Mouse (Mus musculus) thymus, adult 2 months (tissue): Measurements from ENCODE around the gene Mapk12. TPM values are rescaled to one million over a fixed set of nuclear protein-coding genes. Genes with fewer than 3 reads are reported as not detected.

Experiments
- DNase-seq: peaks from one replicate; pipeline ENCODE4 v3.0.0; 2021
- H3K27ac ChIP-seq: fragments of 200-500 bp; 2 replicates; pipeline ENCODE4 v1.5.1; 2012; ENCODE audit warnings: low read length, control low read depth; ENCODE audit not compliant: control insufficient read depth, insufficient read depth
- H3K27me3 ChIP-seq: fragments of 200-500 bp; 2 replicates; pipeline ENCODE4 v1.6.1; 2012; ENCODE audit warnings: mild to moderate bottlenecking, low read length, moderate library complexity, mixed read lengths; ENCODE audit not compliant: control insufficient read depth, insufficient read depth
- H3K36me3 ChIP-seq: fragments of 200-500 bp; 2 replicates; pipeline ENCODE4 v1.6.1; 2012; ENCODE audit warnings: mild to moderate bottlenecking, low read length, moderate library complexity; ENCODE audit not compliant: control insufficient read depth, insufficient read depth
- H3K4me1 ChIP-seq: fragments of 200-500 bp; replicated peaks from 2 replicates; pipeline ENCODE4 v1.6.1; 2012; ENCODE audit warnings: low read length; ENCODE audit not compliant: control insufficient read depth, insufficient read depth
- H3K4me3 ChIP-seq: fragments of 200-500 bp; 2 replicates; pipeline ENCODE4 v1.5.1; 2012; ENCODE audit warnings: mild to moderate bottlenecking, low read length, control low read depth, moderate library complexity; ENCODE audit not compliant: control insufficient read depth, insufficient read depth
- CTCF ChIP-seq: fragments of 200-500 bp; IDR thresholded peaks from 2 replicates; pipeline ENCODE4 v1.5.1; 2012; ENCODE audit warnings: mild to moderate bottlenecking, control low read depth, low read length, moderate library complexity, borderline replicate concordance; ENCODE audit not compliant: control insufficient read depth, poor library complexity, insufficient read depth; ENCODE audit errors: extremely low read depth
- POLR2A ChIP-seq: fragments of 200-500 bp; IDR thresholded peaks from 2 replicates; pipeline ENCODE4 v1.6.1; 2012; ENCODE audit warnings: mild to moderate bottlenecking, low read length, control low read depth, moderate library complexity; ENCODE audit not compliant: control insufficient read depth, poor library complexity, insufficient read depth; ENCODE audit errors: extremely low read depth
- WGBS: fragments of 180-500 bp; shearing (Covaris S2); methylation state at CpG from one replicate; pipeline ENCODE4 v1.1.7; 2018; 5-methylcytosine and 5-hydroxymethylcytosine counted together
- polyA plus RNA-seq: library from polyadenylated mRNA; depleted of rRNA; stranded (reverse); fragments of >200 nt; gene quantifications from 2 replicates; pipeline ENCODE4 v1.2.3, GENCODE M21; 2012; rRNA removed

The Mapk12 gene
- polyA plus RNA-seq, 1 experiment = 2.9 TPM

- Histone ChIP-seq H3K27me3 (no peaks in the 10 kb centered on the region), H3K36me3 (peaks cover 8% of the 10 kb centered on the region), H3K4me3 (peak overlapping the region; percentile 66), H3K4me1 (peaks cover 13% of the 10 kb centered on the region), H3K27ac (no peak overlapping the region)
- DNase-seq = peak; percentile 30
- TF ChIP-seq POLR2A (no peak), CTCF (no peak)
- WGBS = 4% methylated on average over 65 of the region's 68 CpGs
These were observed 51.1 kb downstream of the Mapk12 start for GRCm38 (mm10) chr15:89089248-89090051.

GRCm38 (mm10) chr15:89088607-89089247, 51.8 kb downstream of the Mapk12 start, which contains the start of gene Selenoo:
Gene Selenoo, plus strand, starts transcription at chr15:89089084.
- peaks cover 9% of the 10 kb centered on the region; the same call in 1 of the 2 replicates for H3K36me3 ChIP-seq
- WGBS = 2% methylated on average over 38 of the region's 38 CpGs
- peak within 1 kb of the TSS; percentile 66 for H3K4me3 ChIP-seq
- no peaks in the 10 kb centered on the region for H3K27me3 ChIP-seq
- peaks cover 13% of the 10 kb centered on the region for H3K4me1 ChIP-seq
- peak; percentile 73; the same call in 1 of the 2 replicates for TF ChIP-seq POLR2A
- no peak for TF ChIP-seq CTCF
- DNase-seq = peak; percentile 83
- no peak within 1 kb of the TSS for H3K27ac ChIP-seq

GRCm38 (mm10) chr15:89084826-89085225, 55.7 kb downstream of the Mapk12 start:
- no peak overlapping the region for H3K27ac ChIP-seq
- peaks cover 4% of the 10 kb centered on the region for H3K4me1 ChIP-seq
- no peak for DNase-seq
- 98% methylated on average over 2 of the region's 2 CpGs for WGBS
- no peak for TF ChIP-seq CTCF
- H3K27me3 ChIP-seq = no peaks in the 10 kb centered on the region
- H3K36me3 ChIP-seq = peaks cover 15% of the 10 kb centered on the region
- no peak overlapping the region for H3K4me3 ChIP-seq

- Histone ChIP-seq H3K27ac (no peak overlapping the region), H3K4me3 (no peak overlapping the region), H3K27me3 (no peaks in the 10 kb centered on the region), H3K4me1 (peaks cover under 1% of the 10 kb centered on the region; the same call in 1 of the 2 replicates), H3K36me3 (peaks cover 15% of the 10 kb centered on the region)
- TF ChIP-seq CTCF (no peak), POLR2A (no peak)
- 95% methylated on average over 1 of the region's 1 CpGs for WGBS
- DNase-seq = no peak
These were observed 56.6 kb downstream of the Mapk12 start for GRCm38 (mm10) chr15:89083906-89084305.

Other genes starting within 250 kb of the Mapk12 start
- gene Ttll8, start 186.3 kb downstream of the Mapk12 start, polyA plus RNA-seq = 0.05 and 0.06 TPM in 2 replicates
- gene Mlc1, start 161.7 kb downstream of the Mapk12 start, polyA plus RNA-seq = 0.08 and 0.13 TPM in 2 replicates
- gene Mov10l1, start 157.8 kb downstream of the Mapk12 start, polyA plus RNA-seq = 0.20 and 2.2 TPM in 2 replicates
- 0.04 and 0.15 TPM in 2 replicates for gene Panx2, start 81.0 kb downstream of the Mapk12 start, polyA plus RNA-seq
- 81.2 and 86.3 TPM in 2 replicates for gene Trabd, start 65.6 kb downstream of the Mapk12 start, polyA plus RNA-seq
- 62.4 and 70.5 TPM in 2 replicates for gene Selenoo, start 51.6 kb downstream of the Mapk12 start, polyA plus RNA-seq
- gene Tubgcp6, start 17.6 kb downstream of the Mapk12 start, polyA plus RNA-seq = 97.4 and 98.9 TPM in 2 replicates
- 82.9 and 94.4 TPM in 2 replicates for gene Hdac10, start 12.0 kb downstream of the Mapk12 start, polyA plus RNA-seq
- 27.3 and 28.6 TPM in 2 replicates for gene Mapk11, start 8.9 kb upstream of the Mapk12 start, polyA plus RNA-seq
- gene Plxnb2, start 40.1 kb upstream of the Mapk12 start, polyA plus RNA-seq = 42.8 and 54.6 TPM in 2 replicates
- gene Dennd6b, start 55.8 kb upstream of the Mapk12 start, polyA plus RNA-seq = 42.3 and 50.1 TPM in 2 replicates
- 299 and 592 TPM in 2 replicates for gene Ppp6r2, start 70.8 kb upstream of the Mapk12 start, polyA plus RNA-seq
- 899 TPM in 2 replicates for gene Sbf1, start 174.6 kb upstream of the Mapk12 start, polyA plus RNA-seq
- gene Adm2, start 182.0 kb upstream of the Mapk12 start, polyA plus RNA-seq = 4.4 and 5.3 TPM in 2 replicates
- gene Miox, start 193.7 kb upstream of the Mapk12 start, polyA plus RNA-seq = 0.82 and 2.7 TPM in 2 replicates
- gene Lmf2, start 215.0 kb upstream of the Mapk12 start, polyA plus RNA-seq = 129 and 146 TPM in 2 replicates
- 351 and 370 TPM in 2 replicates for gene Ncaph2, start 215.0 kb upstream of the Mapk12 start, polyA plus RNA-seq
- 37.4 and 43.3 TPM in 2 replicates for gene Sco2, start 233.1 kb upstream of the Mapk12 start, polyA plus RNA-seq
- 5.9 and 7.8 TPM in 2 replicates for gene Tymp, start 236.3 kb upstream of the Mapk12 start, polyA plus RNA-seq
- 21.1 and 21.9 TPM in 2 replicates for gene Odf3b, start 238.6 kb upstream of the Mapk12 start, polyA plus RNA-seq
- gene Klhdc7b, start 244.2 kb upstream of the Mapk12 start, polyA plus RNA-seq = 0.08 and 0.13 TPM in 2 replicates